Mouse (Mus musculus) liver, embryonic 14.5 days (tissue): ENCODE measurements around the gene Gm49405. TPM values are rescaled to one million over a fixed set of nuclear protein-coding genes. Genes with fewer than 3 reads are reported as not detected.

Experiments used
- ATAC-seq: fragments of 200-750 bp; cut with Nextera tagmentation; 2 replicates; pipeline ENCODE4 v1.8.0; 2017; ENCODE audit warnings: moderate number of reproducible peaks, mild to moderate bottlenecking, moderate library complexity; ENCODE audit not compliant: insufficient read depth
- DNase-seq, 3 experiments: peaks; one replicate each; pipeline ENCODE4 v3.0.0-alpha.2; 2012 to 2013; ENCODE audit warnings: low read depth in 3 of 3, low spot score in 3 of 3
- H3K27ac ChIP-seq: fragments of 300-500 bp; sonication (generic); 2 replicates; pipeline ENCODE4 v1.5.1; 2014; ENCODE audit warnings: moderate library complexity, mild to moderate bottlenecking, control low read depth, inconsistent platforms
- H3K27me3 ChIP-seq: fragments of 300-500 bp; sonication (generic); 2 replicates; pipeline ENCODE4 v1.6.1; 2014; ENCODE audit warnings: mild to moderate bottlenecking, low read length, moderate library complexity; ENCODE audit not compliant: control insufficient read depth, insufficient read depth
- H3K36me3 ChIP-seq: fragments of 300-500 bp; sonication (generic); replicated peaks from 2 replicates; pipeline ENCODE4 v1.6.1; 2014; ENCODE audit warnings: low read depth; ENCODE audit not compliant: control insufficient read depth, insufficient read depth
- H3K4me1 ChIP-seq, 2 experiments: fragments of 200-500 bp in 1 of 2; fragments of 300-500 bp in 1 of 2; sonication (generic) in 1 of 2; replicated peaks; 2 replicates each; pipeline ENCODE4 v1.6.1; 2012 to 2014; ENCODE audit warnings: antibody characterized with exemption in 1 of 2, inconsistent platforms in 1 of 2, low read length in 1 of 2; ENCODE audit not compliant: control insufficient read depth in 2 of 2, insufficient read depth in 2 of 2
- H3K4me2 ChIP-seq: fragments of 300-500 bp; sonication (generic); 2 replicates; pipeline ENCODE4 v1.6.1; 2014; ENCODE audit warnings: low read depth, mild to moderate bottlenecking, control low read depth, moderate library complexity
- H3K4me3 ChIP-seq, 2 experiments: fragments of 200-500 bp in 1 of 2; fragments of 300-500 bp in 1 of 2; sonication (generic) in 1 of 2; 2 replicates each; pipeline ENCODE4 v1.5.1; 2012 to 2014; ENCODE audit warnings: low read depth in 2 of 2, low read length in 2 of 2, mild to moderate bottlenecking in 2 of 2, control low read depth in 1 of 2, inconsistent platforms in 1 of 2, moderate library complexity in 1 of 2; ENCODE audit not compliant: insufficient read depth in 1 of 2
- H3K9ac ChIP-seq: fragments of 300-500 bp; sonication (generic); replicated peaks from 2 replicates; pipeline ENCODE4 v1.6.1; 2014; ENCODE audit warnings: mild to moderate bottlenecking, control low read depth, moderate library complexity
- H3K9me3 ChIP-seq: fragments of 300-500 bp; sonication (generic); 2 replicates; pipeline ENCODE4 v1.6.1; 2016; ENCODE audit warnings: low read length, mixed read lengths; ENCODE audit not compliant: control insufficient read depth
- CTCF ChIP-seq: IDR thresholded peaks from 2 replicates; pipeline ENCODE4 v1.5.1; 2016; ENCODE audit warnings: antibody characterized with exemption, low read depth, control low read depth
- EP300 ChIP-seq: IDR thresholded peaks from 2 replicates; pipeline ENCODE4 v1.6.1; 2016; ENCODE audit warnings: antibody characterized with exemption, low read depth
- WGBS: fragments of 180-500 bp; shearing (Covaris S2); extraction: QIAGEN DNeasy Blood & Tissue Kit; methylation state at CpG from one replicate; pipeline ENCODE4 v1.1.7; 2014; ENCODE audit not compliant: insufficient replicate concordance; 5-methylcytosine and 5-hydroxymethylcytosine counted together
- polyA plus RNA-seq, 2 experiments: library from polyadenylated mRNA; depleted of rRNA in 1 of 2; stranded (reverse) in 1 of 2; unstranded in 1 of 2; fragments of >200 nt; fragmentation: Nextera tagmentation in 1 of 2; extraction: Ambion mirVana in 1 of 2; gene quantifications; 2 replicates each; pipeline versions ENCODE4 v1.2.1 to v1.2.3; 2012 to 2014

Gene Gm49405
- polyA plus RNA-seq, 2 experiments: 0.25 to 0.73 TPM

DNA sequence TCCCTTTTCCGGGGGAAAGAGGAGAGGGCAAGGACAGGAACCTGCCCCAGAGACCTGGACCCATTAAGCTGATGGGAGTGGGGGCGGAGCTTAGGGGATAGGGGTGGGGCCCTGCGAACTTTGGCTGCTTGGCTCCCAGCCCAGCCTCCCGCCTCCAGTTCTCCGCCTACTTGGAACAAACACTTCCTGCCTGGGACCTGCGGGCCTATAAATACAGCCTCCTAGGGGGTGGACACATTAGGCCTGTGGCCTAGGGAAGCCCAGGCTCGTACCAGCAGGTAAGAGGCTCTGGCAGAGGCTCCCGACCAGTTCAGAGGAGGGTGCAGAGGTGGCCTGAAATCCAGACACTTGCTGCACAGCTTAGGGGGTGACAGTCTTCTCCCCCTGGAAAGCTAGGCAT is 14.1 kb upstream of the Gm49405 start, which contains the start of gene Acy3:
Gene Acy3, plus strand, starts transcription at position 237 of the 400 bp plus-strand sequence.
- Histone ChIP-seq H3K36me3 (no peaks in the 10 kb centered on the region), H3K4me3 (no peak within 1 kb of the TSS), H3K27ac (no peak within 1 kb of the TSS), H3K9me3 (no peaks in the 10 kb centered on the region), H3K4me2 (peak within 1 kb of the TSS; percentile 8), H3K4me1 (peaks cover 0 to 13% of the 10 kb centered on the region in 2 experiments; a peak in 2 of 4 replicates), H3K27me3 (no peaks in the 10 kb centered on the region), H3K9ac (0 out of 2 replicates have a peak within 1 kb of the TSS, but pooled peaks have one; percentile 1)
- 10% methylated on average over 8 of the region's 8 CpGs for WGBS
- DNase-seq: peak; percentile 38 to 48 (median 46)
- TF ChIP-seq EP300 (no peak), CTCF (no peak)
- peak; percentile 65 for ATAC-seq

DNA sequence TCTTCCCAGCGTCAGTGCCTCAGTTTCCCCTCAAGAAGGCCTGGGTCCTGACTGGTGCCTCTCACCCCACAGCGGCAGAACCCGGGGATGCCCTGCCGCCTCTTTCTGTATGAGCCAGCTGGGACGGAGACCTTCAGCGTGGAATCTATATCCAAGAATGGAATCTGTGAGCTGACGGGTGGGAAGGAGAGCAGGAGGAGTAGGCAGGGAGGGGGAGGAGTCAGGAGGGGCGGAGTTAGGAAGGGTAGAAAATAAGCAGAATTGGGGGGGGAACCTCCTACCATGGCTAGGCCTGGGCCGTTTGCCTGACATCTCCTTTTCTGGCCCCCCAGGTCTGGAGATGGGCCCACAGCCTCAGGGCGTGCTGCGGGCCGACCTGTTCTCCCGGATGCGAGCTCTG is 12.4 kb upstream of the Gm49405 start:
- Histone ChIP-seq H3K9ac (no peak overlapping the region), H3K4me2 (no peak overlapping the region), H3K36me3 (no peaks in the 10 kb centered on the region), H3K4me3 (no peak overlapping the region), H3K4me1 (peaks cover 0 to 13% of the 10 kb centered on the region in 2 experiments; a peak in 2 of 4 replicates), H3K27ac (no peak overlapping the region), H3K9me3 (no peaks in the 10 kb centered on the region), H3K27me3 (no peaks in the 10 kb centered on the region)
- DNase-seq (no peak), ATAC-seq (no peak)
- 87% methylated on average over 14 of the region's 14 CpGs for WGBS
- no peak for TF ChIP-seq EP300
- TF ChIP-seq CTCF: no peak

DNA sequence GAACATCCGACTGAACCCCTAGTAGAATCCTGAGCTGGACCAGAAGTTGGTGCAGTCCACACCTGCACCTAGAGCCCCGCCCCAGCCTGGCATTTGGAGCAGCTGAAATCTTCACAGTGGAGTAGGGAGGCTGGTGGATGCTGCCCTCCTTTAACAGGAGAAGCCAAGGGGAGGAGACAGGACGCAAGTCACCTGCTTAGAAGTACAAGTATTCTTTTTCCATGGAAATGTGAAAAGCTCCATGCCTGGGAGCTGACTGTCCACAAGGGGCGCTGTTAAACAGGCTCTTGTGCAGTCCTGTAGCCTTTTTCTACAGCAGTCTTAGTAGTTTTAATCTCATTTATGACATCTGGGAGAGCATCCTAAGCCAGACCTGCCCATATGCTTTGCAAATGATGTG is 11.7 kb upstream of the Gm49405 start:
- Histone ChIP-seq H3K4me1 (peaks cover 0 to 15% of the 10 kb centered on the region in 2 experiments; a peak in 2 of 4 replicates), H3K9me3 (no peaks in the 10 kb centered on the region), H3K27me3 (no peaks in the 10 kb centered on the region), H3K4me3 (no peak overlapping the region), H3K4me2 (no peak overlapping the region), H3K9ac (no peak overlapping the region), H3K27ac (no peak overlapping the region), H3K36me3 (no peaks in the 10 kb centered on the region)
- WGBS: 74% methylated on average over 4 of the region's 4 CpGs
- TF ChIP-seq CTCF (peak; percentile 60), EP300 (no peak)
- ATAC-seq (no peak), DNase-seq (no peak)

DNA sequence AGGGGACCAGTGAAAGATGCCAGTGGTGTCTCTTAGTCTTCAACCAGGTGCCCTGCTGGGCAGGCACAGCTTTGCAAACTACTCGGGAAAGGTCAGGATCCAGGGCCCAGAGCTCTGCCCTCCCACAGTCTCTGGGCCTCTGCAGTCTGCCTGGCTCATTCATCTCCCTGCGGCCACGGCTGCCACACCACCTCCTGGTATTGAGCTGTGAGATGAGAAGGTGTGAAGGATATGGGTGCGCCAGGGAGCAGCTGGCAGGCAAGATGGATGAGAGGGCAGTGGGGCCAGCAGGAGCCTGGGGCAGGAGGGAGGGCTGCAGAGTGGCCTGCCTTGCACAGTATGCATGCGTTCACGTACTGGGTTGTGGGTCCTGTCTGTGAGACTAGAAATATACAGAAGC is 9.6 kb upstream of the Gm49405 start:
- no peak for TF ChIP-seq CTCF
- Histone ChIP-seq H3K27me3 (no peaks in the 10 kb centered on the region), H3K9me3 (no peaks in the 10 kb centered on the region), H3K4me1 (peaks cover 0 to 6% of the 10 kb centered on the region in 2 experiments; a peak in 2 of 4 replicates), H3K4me2 (no peak overlapping the region), H3K9ac (no peak overlapping the region), H3K27ac (no peak overlapping the region), H3K36me3 (no peaks in the 10 kb centered on the region), H3K4me3 (no peak overlapping the region)
- WGBS: 62% methylated on average over 6 of the region's 6 CpGs
- ATAC-seq: no peak
- no peak for DNase-seq

DNA sequence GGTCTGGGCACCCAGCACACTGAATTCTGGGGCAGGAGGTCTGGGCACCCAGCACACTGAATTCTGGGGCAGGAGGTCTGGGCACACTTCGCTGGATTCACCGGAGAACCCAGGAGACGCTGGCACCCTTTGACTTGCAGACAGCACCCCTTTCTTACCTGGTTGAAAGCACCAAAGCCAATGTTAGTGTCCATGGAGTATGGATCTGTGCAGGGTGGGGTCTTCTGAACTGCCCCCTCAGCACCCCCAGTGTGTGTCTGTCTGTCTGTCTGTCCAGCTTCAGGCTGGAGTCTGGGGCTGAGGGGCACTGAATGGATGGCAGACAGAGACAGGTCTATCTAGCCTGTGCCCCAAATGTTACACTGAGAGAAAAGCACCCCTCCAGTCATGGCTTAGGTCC is 8.9 kb upstream of the Gm49405 start:
- H3K4me2 ChIP-seq: no peak overlapping the region

More for the DNA sequence above, 8.9 kb upstream of the Gm49405 start:
- 89% methylated on average over 3 of the region's 3 CpGs for WGBS
- H3K27ac ChIP-seq: no peak overlapping the region
- H3K9me3 ChIP-seq: no peaks in the 10 kb centered on the region
- no peak for ATAC-seq
- peaks cover 0 to 2% of the 10 kb centered on the region in 2 experiments; a peak in 1 of 4 replicates for H3K4me1 ChIP-seq
- H3K9ac ChIP-seq: no peak overlapping the region
- no peak for DNase-seq
- no peaks in the 10 kb centered on the region for H3K27me3 ChIP-seq
- H3K36me3 ChIP-seq: no peaks in the 10 kb centered on the region
- TF ChIP-seq CTCF (no peak), EP300 (no peak)
- no peak overlapping the region for H3K4me3 ChIP-seq
